8 mouse cellular contexts compared by ENCODE assay signal in the genomic region with DNA sequence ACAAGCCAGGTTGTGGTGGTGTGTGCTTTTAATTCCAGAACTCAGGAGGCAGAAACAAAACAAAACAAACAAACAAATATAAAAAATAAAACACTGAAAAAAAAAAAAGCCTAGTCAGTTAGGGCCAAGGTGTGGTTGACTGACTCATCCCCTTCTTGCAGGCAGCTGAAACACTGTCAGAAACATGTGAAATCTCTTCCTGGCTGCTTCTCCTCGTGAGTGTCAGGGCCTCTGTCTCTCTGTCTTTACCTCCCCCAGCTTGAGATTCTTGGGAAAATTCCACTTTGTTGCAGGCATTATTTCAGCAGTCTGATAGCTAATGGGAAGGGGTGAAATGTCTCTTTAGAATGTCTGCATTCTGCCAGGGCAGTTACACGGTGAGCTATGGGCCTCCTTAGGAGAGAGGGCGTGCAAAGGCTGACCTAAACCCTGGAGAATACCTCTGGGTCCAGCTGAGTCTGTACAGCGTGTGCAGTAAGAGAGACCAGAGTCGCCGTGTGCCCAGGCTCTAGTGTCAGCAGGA. TPM values are rescaled to one million over a fixed set of nuclear protein-coding genes. Genes with fewer than 3 reads are reported as not detected.
DNase-seq lines count a peak whose midpoint lies in the region; ATAC-seq and TF ChIP-seq lines count a peak whose summit lies in the region.

No protein-coding gene starts in this region.

- peaks cover 9% of the 10 kb centered on the region; the same call in 1 of the 2 replicates for H3K4me1 ChIP-seq in lung, embryonic 14.5 days (ENCODE audit: insufficient read depth)
- peaks cover 29% of the 10 kb centered on the region for H3K4me1 ChIP-seq in hindbrain, embryonic 14.5 days (replicated peaks; ENCODE audit: control insufficient read depth, insufficient read depth, low read length)
- peaks cover 14% of the 10 kb centered on the region for H3K4me1 ChIP-seq in midbrain, postnatal 0 days (ENCODE audit: insufficient read depth, low read length)

- H3K36me3 ChIP-seq in lung, embryonic 14.5 days (ENCODE audit: insufficient read depth) = peaks cover 21% of the 10 kb centered on the region
- H3K36me3 ChIP-seq in hindbrain, embryonic 14.5 days (replicated peaks; ENCODE audit: control insufficient read depth, insufficient read depth) = peaks cover 19% of the 10 kb centered on the region
- H3K36me3 ChIP-seq in midbrain, postnatal 0 days (ENCODE audit: insufficient read depth, low read length) = peaks cover 9% of the 10 kb centered on the region

- 7% methylated on average over 6 of the region's 6 CpGs for WGBS in lung, embryonic 14.5 days
- 2% methylated on average over 6 of the region's 6 CpGs for WGBS in hindbrain, embryonic 14.5 days
- 1% methylated on average over 6 of the region's 6 CpGs for WGBS in midbrain, postnatal 0 days

- TF ChIP-seq CTCF in lung, embryonic 14.5 days (IDR thresholded peaks at IDR 0.05; ENCODE audit: low read depth) = no peak
- TF ChIP-seq CTCF in midbrain, postnatal 0 days (IDR thresholded peaks at IDR 0.05) = no peak

- peak overlapping the region; percentile 89 for H3K27ac ChIP-seq in lung, embryonic 14.5 days (ENCODE audit: low read depth)
- H3K27ac ChIP-seq in hindbrain, embryonic 14.5 days = peak overlapping the region; percentile 96
- H3K27ac ChIP-seq in midbrain, postnatal 0 days (ENCODE audit: low read depth, low read length) = peak overlapping the region; percentile 92

- peak overlapping the region; percentile 21 for H3K4me3 ChIP-seq in lung, embryonic 14.5 days (ENCODE audit: low read depth, low read length)
- peak overlapping the region; percentile 29 for H3K4me3 ChIP-seq in hindbrain, embryonic 14.5 days (replicated peaks; ENCODE audit: low read length)
- H3K4me3 ChIP-seq in midbrain, postnatal 0 days (ENCODE audit: low read depth, low read length) = peak overlapping the region; percentile 21; the same call in 1 of the 2 replicates

- H3K9ac ChIP-seq in lung, embryonic 14.5 days = peak overlapping the region; percentile 61
- H3K9ac ChIP-seq in hindbrain, embryonic 14.5 days = peak overlapping the region; percentile 77
- H3K9ac ChIP-seq in midbrain, postnatal 0 days (replicated peaks; ENCODE audit: low read length, poor library complexity, severe bottlenecking) = peak overlapping the region; percentile 56

- ATAC-seq in lung, embryonic 14.5 days (ENCODE audit: insufficient read depth) = 0 out of 2 replicates have a peak, but pooled peaks have one; percentile 16
- 0 out of 2 replicates have a peak, but pooled peaks have one; percentile 16 for ATAC-seq in hindbrain, embryonic 14.5 days (ENCODE audit: low FRiP score)
- ATAC-seq in midbrain, postnatal 0 days (ENCODE audit: low FRiP score) = no peak

- DNase-seq in lung, embryonic 14.5 days = no peak
- DNase-seq in lung, postnatal 14 days = no peak
- peak; percentile 52 for DNase-seq in brain, adult 2 months (ENCODE audit: low read depth, low spot score)
- peak; percentile 52 for DNase-seq in hindbrain, embryonic 14.5 days (ENCODE audit: low spot score)
- DNase-seq in midbrain, postnatal 0 days (ENCODE audit: low spot score) = no peak
- DNase-seq in cerebellum, adult 11-12 months = no peak
- no peak for DNase-seq in cerebellum, adult 9-11 months
- DNase-seq in natural killer cell, adult 2 months (ENCODE audit: low spot score in 2 of 2) = no peak

- no peaks in the 10 kb centered on the region for H3K9me3 ChIP-seq in lung, embryonic 14.5 days (ENCODE audit: low read depth, low read length)
- no peaks in the 10 kb centered on the region for H3K9me3 ChIP-seq in hindbrain, embryonic 14.5 days (ENCODE audit: control insufficient read depth, low read length)
- no peaks in the 10 kb centered on the region for H3K9me3 ChIP-seq in midbrain, postnatal 0 days (ENCODE audit: low read length)

- H3K27me3 ChIP-seq in lung, embryonic 14.5 days (ENCODE audit: insufficient read depth, low read length) = no peaks in the 10 kb centered on the region
- H3K27me3 ChIP-seq in hindbrain, embryonic 14.5 days (ENCODE audit: control insufficient read depth, insufficient read depth, low read length) = no peaks in the 10 kb centered on the region
- no peaks in the 10 kb centered on the region for H3K27me3 ChIP-seq in midbrain, postnatal 0 days (ENCODE audit: insufficient read depth, low read length)

- H3K4me2 ChIP-seq in lung, embryonic 14.5 days = peak overlapping the region; percentile 59
- H3K4me2 ChIP-seq in hindbrain, embryonic 14.5 days (replicated peaks) = peak overlapping the region; percentile 59
- peak overlapping the region; percentile 58 for H3K4me2 ChIP-seq in midbrain, postnatal 0 days (ENCODE audit: low read depth, low read length, poor library complexity, severe bottlenecking)

RNA-seq across cellular contexts. Expression of a gene that starts 2.8 kb away (rescaled TPM):
- polyA plus RNA-seq in lung, embryonic 14.5 days (2014; fragmentation: Nextera tagmentation; extraction: Ambion mirVana) = 373 and 396 TPM in 2 replicates
- 219 and 240 TPM in 2 replicates for polyA plus RNA-seq in hindbrain, embryonic 14.5 days (2014; fragmentation: Nextera tagmentation; extraction: Ambion mirVana)
- 247 and 261 TPM in 2 replicates for total RNA-seq in midbrain, postnatal 0 days (2014; rRNA removed)
- 135 TPM in 2 replicates for polyA plus RNA-seq in midbrain, postnatal 0 days (2015; fragmentation: Nextera tagmentation; extraction: Ambion mirVana)

RNA-seq across cellular contexts. Expression of a gene that starts 3.1 kb away (rescaled TPM):
- polyA plus RNA-seq in lung, embryonic 14.5 days (2014; fragmentation: Nextera tagmentation; extraction: Ambion mirVana) = 19.2 and 19.4 TPM in 2 replicates
- polyA plus RNA-seq in hindbrain, embryonic 14.5 days (2014; fragmentation: Nextera tagmentation; extraction: Ambion mirVana) = 25.4 and 26.8 TPM in 2 replicates
- 11.1 and 15.8 TPM in 2 replicates for total RNA-seq in midbrain, postnatal 0 days (2014; rRNA removed)
- 19.5 and 23.3 TPM in 2 replicates for polyA plus RNA-seq in midbrain, postnatal 0 days (2015; fragmentation: Nextera tagmentation; extraction: Ambion mirVana)

RNA-seq across cellular contexts. Expression of a gene that starts 25.1 kb away (rescaled TPM):
- polyA plus RNA-seq in lung, embryonic 14.5 days (2014; fragmentation: Nextera tagmentation; extraction: Ambion mirVana) = 42.2 and 44.8 TPM in 2 replicates
- polyA plus RNA-seq in hindbrain, embryonic 14.5 days (2014; fragmentation: Nextera tagmentation; extraction: Ambion mirVana) = 38.1 and 40.3 TPM in 2 replicates
- total RNA-seq in midbrain, postnatal 0 days (2014; rRNA removed) = 18.5 and 18.8 TPM in 2 replicates
- polyA plus RNA-seq in midbrain, postnatal 0 days (2015; fragmentation: Nextera tagmentation; extraction: Ambion mirVana) = 32.4 and 33.1 TPM in 2 replicates

RNA-seq across cellular contexts. Expression of a gene that starts 25.3 kb away (rescaled TPM):
- polyA plus RNA-seq in lung, embryonic 14.5 days (2014; fragmentation: Nextera tagmentation; extraction: Ambion mirVana) = 18.0 and 19.2 TPM in 2 replicates
- 21.8 and 23.8 TPM in 2 replicates for polyA plus RNA-seq in hindbrain, embryonic 14.5 days (2014; fragmentation: Nextera tagmentation; extraction: Ambion mirVana)
- 19.1 and 32.0 TPM in 2 replicates for total RNA-seq in midbrain, postnatal 0 days (2014; rRNA removed)
- polyA plus RNA-seq in midbrain, postnatal 0 days (2015; fragmentation: Nextera tagmentation; extraction: Ambion mirVana) = 20.3 and 22.2 TPM in 2 replicates

RNA-seq across cellular contexts. Expression of a gene that starts 31.7 kb away (rescaled TPM):
- 0.65 and 1.3 TPM in 2 replicates for polyA plus RNA-seq in lung, embryonic 14.5 days (2014; fragmentation: Nextera tagmentation; extraction: Ambion mirVana)
- polyA plus RNA-seq in hindbrain, embryonic 14.5 days (2014; fragmentation: Nextera tagmentation; extraction: Ambion mirVana) = 0.64 and 1.1 TPM in 2 replicates
- total RNA-seq in midbrain, postnatal 0 days (2014; rRNA removed) = 2.6 and 2.9 TPM in 2 replicates
- 1.9 and 2.2 TPM in 2 replicates for polyA plus RNA-seq in midbrain, postnatal 0 days (2015; fragmentation: Nextera tagmentation; extraction: Ambion mirVana)

Comparison
In these comparisons a context has a peak if more than half of its experiments do, and no peak if none do; other contexts are left out.
1. DNase-seq: peak in brain, adult 2 months (single experiment) and hindbrain, embryonic 14.5 days (single experiment); none in lung, embryonic 14.5 days (single experiment), lung, postnatal 14 days (single experiment), midbrain, postnatal 0 days (single experiment), cerebellum, adult 11-12 months (single experiment), cerebellum, adult 9-11 months (single experiment) and natural killer cell, adult 2 months (0 of 2).
2. Peak in every context shown above with its lines, with median percentiles within 50 percentile points of each other: H3K27ac ChIP-seq, H3K4me2 ChIP-seq, H3K4me3 ChIP-seq and H3K9ac ChIP-seq.